Mouse (Mus musculus) embryonic facial prominence, embryonic 12.5 days (tissue): ENCODE measurements around the gene Hexim2. TPM values are rescaled to one million over a fixed set of nuclear protein-coding genes. Genes with fewer than 3 reads are reported as not detected.
A peak's percentile ranks its signal among the peaks of the same experiment; 100 is the strongest.

ENCODE experiments used
- ATAC-seq: fragments of 200-750 bp; cut with Nextera tagmentation; 2 replicates; pipeline ENCODE4 v1.8.0; 2017; ENCODE audit not compliant: insufficient number of reproducible peaks, insufficient read depth, low FRiP score, low TSS enrichment
- H3K27ac ChIP-seq: fragments of 300-500 bp; sonication (generic); 2 replicates; pipeline ENCODE4 v1.5.1; 2016; ENCODE audit warnings: mild to moderate bottlenecking
- H3K27me3 ChIP-seq: fragments of 300-500 bp; sonication (generic); 2 replicates; pipeline ENCODE4 v1.6.1; 2016; ENCODE audit warnings: mild to moderate bottlenecking, moderate library complexity
- H3K36me3 ChIP-seq: fragments of 300-500 bp; sonication (generic); 2 replicates; pipeline ENCODE4 v1.6.1; 2016; ENCODE audit warnings: mild to moderate bottlenecking
- H3K4me1 ChIP-seq: fragments of 300-500 bp; sonication (generic); 2 replicates; pipeline ENCODE4 v1.6.1; 2016
- H3K4me2 ChIP-seq: fragments of 300-500 bp; sonication (generic); replicated peaks from 2 replicates; pipeline ENCODE4 v1.6.1; 2016; ENCODE audit warnings: mild to moderate bottlenecking, moderate library complexity
- H3K4me3 ChIP-seq: fragments of 300-500 bp; sonication (generic); 2 replicates; pipeline ENCODE4 v1.5.1; 2016; ENCODE audit warnings: mild to moderate bottlenecking
- H3K9ac ChIP-seq: fragments of 300-500 bp; sonication (generic); 2 replicates; pipeline ENCODE4 v1.6.1; 2016; ENCODE audit warnings: mild to moderate bottlenecking, moderate library complexity
- H3K9me3 ChIP-seq: fragments of 300-500 bp; sonication (generic); 2 replicates; pipeline ENCODE4 v1.6.1; 2016; ENCODE audit warnings: mild to moderate bottlenecking, moderate library complexity
- WGBS: fragments of 180-500 bp; shearing (Covaris S2); methylation state at CpG from one replicate; pipeline ENCODE4 v1.1.7; 2016; 5-methylcytosine and 5-hydroxymethylcytosine counted together
- polyA plus RNA-seq: library from polyadenylated mRNA; unstranded; fragments of >200 nt; fragmentation: Nextera tagmentation; extraction: Ambion mirVana; gene quantifications from 2 replicates; pipeline ENCODE4 v1.2.1, GENCODE M21; 2016

The Hexim2 gene
- polyA plus RNA-seq, 1 experiment from 2014 or later: 13.5 TPM

- Histone ChIP-seq H3K27me3 (peaks cover 4% of the 10 kb centered on the region), H3K4me2 (no peak overlapping the region), H3K4me1 (peaks cover 17% of the 10 kb centered on the region), H3K9me3 (no peaks in the 10 kb centered on the region), H3K27ac (no peak overlapping the region), H3K4me3 (no peak overlapping the region), H3K9ac (no peak overlapping the region), H3K36me3 (no peaks in the 10 kb centered on the region)
- no peak for ATAC-seq
- WGBS: 66% methylated on average over 4 of the region's 4 CpGs
These were observed 18.5 kb upstream of the Hexim2 start for GRCm38 (mm10) chr11:103113771-103114170.

- Histone ChIP-seq H3K27ac (peak overlapping the region; percentile 91; the same call in 1 of the 2 replicates), H3K9me3 (no peaks in the 10 kb centered on the region), H3K27me3 (peaks cover 4% of the 10 kb centered on the region), H3K9ac (peak overlapping the region; percentile 81), H3K4me2 (peak overlapping the region; percentile 65), H3K4me3 (peak overlapping the region; percentile 66), H3K4me1 (peaks cover 20% of the 10 kb centered on the region), H3K36me3 (no peaks in the 10 kb centered on the region)
- no peak for ATAC-seq
- WGBS: 84% methylated on average over 11 of the region's 11 CpGs
These were observed 17.8 kb upstream of the Hexim2 start for GRCm38 (mm10) chr11:103114270-103114943.

- H3K9me3 ChIP-seq: no peaks in the 10 kb centered on the region
- peaks cover 4% of the 10 kb centered on the region for H3K27me3 ChIP-seq
- peaks cover 20% of the 10 kb centered on the region for H3K4me1 ChIP-seq
- H3K27ac ChIP-seq: peak overlapping the region; percentile 91
- peak overlapping the region; percentile 65 for H3K4me2 ChIP-seq
- WGBS: 2% methylated on average over 34 of the region's 34 CpGs
- H3K4me3 ChIP-seq: peak overlapping the region; percentile 66
- ATAC-seq: peak; percentile 65
- no peaks in the 10 kb centered on the region for H3K36me3 ChIP-seq
- peak overlapping the region; percentile 81 for H3K9ac ChIP-seq
These were observed 16.8 kb upstream of the Hexim2 start for GRCm38 (mm10) chr11:103115163-103116007.

GRCm38 (mm10) chr11:103116008-103116818 lies 16.0 kb upstream of the Hexim2 start, which contains the start of gene Hexim1:
Gene Hexim1 (plus strand): TSS chr11:103116231.
- Histone ChIP-seq H3K9me3 (no peaks in the 10 kb centered on the region), H3K27me3 (peaks cover 2% of the 10 kb centered on the region), H3K4me1 (peaks cover 20% of the 10 kb centered on the region), H3K36me3 (no peaks in the 10 kb centered on the region), H3K4me3 (peak within 1 kb of the TSS; percentile 66), H3K4me2 (peak within 1 kb of the TSS; percentile 91), H3K27ac (peak within 1 kb of the TSS; percentile 91), H3K9ac (peak within 1 kb of the TSS; percentile 81)
- peak; percentile 93 for ATAC-seq
- under 1% methylated on average over 53 of the region's 53 CpGs for WGBS

- Histone ChIP-seq H3K4me1 (peaks cover 20% of the 10 kb centered on the region), H3K27ac (peak overlapping the region; percentile 85), H3K9me3 (no peaks in the 10 kb centered on the region), H3K27me3 (no peaks in the 10 kb centered on the region; the same call in 1 of the 2 replicates), H3K4me3 (peak overlapping the region; percentile 66), H3K36me3 (no peaks in the 10 kb centered on the region), H3K4me2 (peak overlapping the region; percentile 91), H3K9ac (peak overlapping the region; percentile 74)
- under 1% methylated on average over 35 of the region's 35 CpGs for WGBS
- ATAC-seq: peak; percentile 12; the same call in 1 of the 2 replicates
These were observed 15.2 kb upstream of the Hexim2 start for GRCm38 (mm10) chr11:103116959-103117590.

- H3K27ac ChIP-seq: peak overlapping the region; percentile 85; the same call in 1 of the 2 replicates
- H3K27me3 ChIP-seq: no peaks in the 10 kb centered on the region; the same call in 1 of the 2 replicates
- ATAC-seq: no peak
- H3K9ac ChIP-seq: peak overlapping the region; percentile 74
- peaks cover 15% of the 10 kb centered on the region for H3K4me1 ChIP-seq
- H3K9me3 ChIP-seq: no peaks in the 10 kb centered on the region
- H3K4me2 ChIP-seq: peak overlapping the region; percentile 91
- under 1% methylated on average over 38 of the region's 38 CpGs for WGBS
- peak overlapping the region; percentile 66 for H3K4me3 ChIP-seq
- no peaks in the 10 kb centered on the region for H3K36me3 ChIP-seq
These were observed 14.6 kb upstream of the Hexim2 start for GRCm38 (mm10) chr11:103117591-103118009.

GRCm38 (mm10) chr11:103118866-103119265 lies 13.4 kb upstream of the Hexim2 start:
- Histone ChIP-seq H3K9me3 (no peaks in the 10 kb centered on the region), H3K9ac (no peak overlapping the region), H3K4me3 (peak overlapping the region; percentile 66), H3K27me3 (no peaks in the 10 kb centered on the region), H3K36me3 (no peaks in the 10 kb centered on the region), H3K4me1 (peaks cover 13% of the 10 kb centered on the region), H3K27ac (no peak overlapping the region), H3K4me2 (peak overlapping the region; percentile 91)
- no peak for ATAC-seq
- WGBS: 86% methylated on average over 2 of the region's 2 CpGs

- Histone ChIP-seq H3K36me3 (no peaks in the 10 kb centered on the region), H3K4me3 (no peak overlapping the region), H3K9ac (no peak overlapping the region), H3K9me3 (no peaks in the 10 kb centered on the region), H3K4me1 (peaks cover 11% of the 10 kb centered on the region), H3K27ac (no peak overlapping the region), H3K27me3 (no peaks in the 10 kb centered on the region), H3K4me2 (no peak overlapping the region)
- 47% methylated on average over 5 of the region's 5 CpGs for WGBS
- no peak for ATAC-seq
These were observed 12.6 kb upstream of the Hexim2 start for GRCm38 (mm10) chr11:103119609-103120008.

- Histone ChIP-seq H3K4me1 (peaks cover 7% of the 10 kb centered on the region), H3K27me3 (no peaks in the 10 kb centered on the region), H3K36me3 (no peaks in the 10 kb centered on the region), H3K9me3 (no peaks in the 10 kb centered on the region), H3K4me2 (no peak overlapping the region), H3K9ac (no peak overlapping the region), H3K27ac (no peak overlapping the region), H3K4me3 (no peak overlapping the region)
- WGBS: 46% methylated on average over 5 of the region's 5 CpGs
- no peak for ATAC-seq
These were observed 11.9 kb upstream of the Hexim2 start for GRCm38 (mm10) chr11:103120315-103120714.

- WGBS: under 1% methylated on average over 58 of the region's 58 CpGs
- H3K9ac ChIP-seq: peak overlapping the region; percentile 95
- peak; percentile 87 for ATAC-seq
These were observed 587 bp downstream of the Hexim2 start for GRCm38 (mm10) chr11:103132576-103133455.

More at GRCm38 (mm10) chr11:103132576-103133455, 587 bp downstream of the Hexim2 start:
- peak overlapping the region; percentile 97 for H3K27ac ChIP-seq
- no peaks in the 10 kb centered on the region for H3K27me3 ChIP-seq
- peak overlapping the region; percentile 78 for H3K4me3 ChIP-seq
- H3K9me3 ChIP-seq: no peaks in the 10 kb centered on the region
- peak overlapping the region; percentile 65 for H3K4me2 ChIP-seq
- H3K36me3 ChIP-seq: no peaks in the 10 kb centered on the region
- peaks cover 25% of the 10 kb centered on the region for H3K4me1 ChIP-seq
